Mouse (Mus musculus): ENCODE measurements around the gene Lad1.
A peak's percentile ranks its signal among the peaks of the same experiment; 100 is the strongest.

Gene Lad1

DNA sequence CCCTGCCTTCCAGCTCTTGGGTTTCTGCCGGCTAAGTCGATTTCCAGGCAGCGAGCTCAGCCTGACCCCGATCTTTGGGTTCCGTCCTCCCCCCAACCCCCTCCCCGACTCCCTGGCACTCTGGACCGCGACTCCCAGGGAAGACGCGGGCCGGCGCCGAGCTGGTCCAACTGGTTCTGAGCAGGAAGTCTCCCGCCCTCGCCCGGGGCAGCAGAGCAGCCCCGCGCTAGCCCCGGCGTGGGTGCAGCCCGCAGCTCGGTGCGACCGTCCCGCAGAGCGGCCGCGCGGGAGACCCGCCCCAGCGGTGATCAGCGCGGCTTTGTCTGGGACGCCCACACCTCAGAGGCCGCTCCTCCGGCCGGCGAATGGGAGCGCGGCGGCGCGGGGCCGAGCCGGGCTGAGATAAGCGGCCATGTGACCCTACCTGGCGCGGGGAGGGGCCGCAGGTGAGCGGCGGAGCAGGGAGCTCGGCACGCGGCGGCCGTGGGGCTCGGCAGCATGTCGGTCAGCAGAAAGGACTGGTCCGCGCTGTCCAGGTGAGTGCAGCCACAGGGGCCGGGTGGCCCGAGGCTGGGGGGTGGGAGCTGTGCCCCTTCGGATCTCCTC, at the start of gene Lad1:
Gene Lad1 (plus strand): TSS at position 118 of the 606 bp plus-strand sequence.
- peak; percentile 23 for DNase-seq

GRCm38 (mm10) chr1:135770237-135770636, 48.2 kb upstream of the Lad1 start:
- DNase-seq, result no peak

- no peak for DNase-seq
These were observed 47.4 kb upstream of the Lad1 start for GRCm38 (mm10) chr1:135770896-135771572.

DNA sequence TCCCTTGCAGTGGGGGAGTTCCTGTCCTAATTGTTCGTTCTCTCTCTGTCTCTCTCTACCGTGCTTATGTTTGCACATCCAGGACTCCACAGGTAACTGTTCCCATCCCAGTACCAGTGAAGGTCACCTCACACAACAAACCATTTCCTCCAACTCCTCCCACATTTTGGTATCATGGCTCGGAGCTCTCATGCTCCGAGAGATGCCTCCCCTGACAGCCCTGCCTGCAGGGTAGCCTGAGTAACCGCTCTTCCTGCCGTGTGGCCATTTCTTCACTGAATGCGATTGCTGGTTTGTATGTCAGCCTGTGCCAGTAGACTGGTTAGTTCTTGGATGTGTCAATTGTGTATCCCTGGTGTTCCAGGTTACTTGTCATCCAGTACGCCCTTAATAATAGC, 46.8 kb upstream of the Lad1 start:
- no peak for DNase-seq

GRCm38 (mm10) chr1:135776596-135776995, 41.8 kb upstream of the Lad1 start:
- no peak for DNase-seq

DNA sequence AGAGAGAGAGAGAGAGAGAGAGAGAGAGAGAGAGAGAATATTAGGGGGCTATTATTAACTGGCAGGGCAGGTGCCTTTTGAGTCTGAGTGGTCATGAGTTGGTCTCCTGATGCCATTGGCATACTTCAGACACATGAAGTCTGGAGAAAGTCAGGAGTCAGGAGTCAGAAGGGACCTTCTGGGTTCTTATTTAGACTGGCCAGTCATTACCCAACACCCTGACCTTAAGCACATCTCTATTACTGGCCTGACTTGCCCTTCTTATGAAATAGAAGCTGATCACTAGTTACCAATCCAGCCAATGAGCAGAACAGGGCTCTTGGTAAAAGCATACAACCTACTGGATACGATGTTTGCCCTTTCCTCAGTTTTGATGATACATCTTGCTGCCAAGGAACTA, 41.4 kb upstream of the Lad1 start:
- DNase-seq, result no peak

DNA sequence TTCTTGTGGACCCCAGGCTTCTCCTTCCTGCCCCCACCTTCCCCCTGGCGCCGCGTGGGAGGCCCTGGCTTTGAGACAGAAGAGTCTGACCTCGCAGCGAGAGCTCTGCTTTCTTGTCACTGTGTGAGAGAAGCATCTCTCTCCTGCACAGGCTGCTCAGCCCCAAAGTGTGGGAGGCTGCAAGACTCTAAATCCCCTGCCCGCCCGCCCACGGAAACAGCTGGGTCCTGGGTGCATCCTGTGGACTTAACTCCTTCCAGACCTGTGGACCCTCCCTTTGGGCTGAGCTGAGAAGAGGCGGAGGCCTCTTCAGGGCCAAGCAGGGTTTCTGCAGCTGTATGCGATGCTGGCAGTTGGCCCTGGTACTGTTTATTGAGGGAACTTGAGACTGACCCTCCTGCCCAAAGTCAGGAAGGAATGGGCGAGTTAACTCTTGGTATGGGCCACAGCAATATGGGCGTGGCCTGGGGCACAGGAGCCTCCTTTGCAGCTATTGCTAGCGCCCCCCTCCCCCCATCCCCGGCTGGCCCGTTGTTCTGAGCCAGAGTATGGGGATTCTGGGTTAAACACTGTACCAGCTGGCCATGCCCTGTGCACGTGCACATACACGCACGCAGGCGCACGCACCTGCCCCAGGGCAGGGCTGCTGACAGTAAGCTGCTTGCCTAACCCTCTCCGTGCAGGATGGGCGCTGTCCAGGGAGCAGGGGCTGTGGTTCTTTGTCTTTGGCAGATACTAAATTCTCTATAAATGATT, 39.4 kb upstream of the Lad1 start, which contains the start of gene Tnni1:
Gene Tnni1 (plus strand): TSS at position 655 of the 756 bp plus-strand sequence.
- peak; percentile 44 for DNase-seq

DNA sequence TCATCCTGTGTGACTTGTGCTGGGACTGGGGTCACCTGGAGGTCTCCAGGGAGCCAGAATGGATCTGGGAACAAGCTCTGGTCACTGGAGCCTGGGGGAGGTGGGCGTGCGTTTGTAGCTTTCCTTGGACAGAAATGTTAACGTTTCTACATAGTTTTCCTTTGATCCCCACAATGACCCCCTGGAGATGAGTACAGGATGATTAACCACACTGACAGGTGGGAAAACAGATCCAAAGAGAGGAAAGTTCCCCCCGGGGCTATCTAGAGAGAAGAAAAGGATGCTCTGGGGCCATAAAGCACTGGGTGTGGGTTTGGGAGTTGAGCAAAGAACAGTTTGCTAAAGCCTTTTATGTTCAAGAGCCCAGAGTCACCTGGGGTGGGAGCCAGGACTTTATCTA, 37.7 kb upstream of the Lad1 start:
- DNase-seq, result no peak

DNA sequence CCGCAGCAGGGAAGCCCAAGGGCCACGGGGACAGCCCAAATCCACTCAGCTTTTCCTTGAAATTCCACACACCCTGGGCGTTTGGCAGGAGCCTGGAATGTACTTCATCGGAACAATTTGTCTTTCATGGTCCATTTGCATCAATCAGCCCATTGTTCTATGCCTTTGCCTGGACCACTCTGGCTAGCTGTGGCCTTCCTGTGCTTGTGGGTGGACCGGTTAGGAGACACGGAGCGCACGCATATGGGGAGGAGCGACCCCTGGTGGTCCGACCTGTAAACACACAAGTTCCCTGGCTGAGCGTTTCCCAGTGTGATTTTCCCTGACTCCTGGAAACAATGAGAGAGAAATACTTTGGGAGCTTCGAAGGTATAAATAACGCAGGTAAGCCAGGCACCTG, 37.2 kb upstream of the Lad1 start:
- peak; percentile 54 for DNase-seq

- no peak for DNase-seq
These were observed 35.6 kb upstream of the Lad1 start for GRCm38 (mm10) chr1:135782816-135783215.

GRCm38 (mm10) chr1:135787799-135788198, 30.6 kb upstream of the Lad1 start:
- peak; percentile 82 for DNase-seq

- peak; percentile 55 for DNase-seq
These were observed 29.7 kb upstream of the Lad1 start for GRCm38 (mm10) chr1:135788708-135789107.

GRCm38 (mm10) chr1:135789815-135790214, 28.6 kb upstream of the Lad1 start:
- peak; percentile 78 for DNase-seq

- DNase-seq, result no peak
These were observed 26.1 kb upstream of the Lad1 start for GRCm38 (mm10) chr1:135792143-135792939.

- DNase-seq, result peak; percentile 26
These were observed 24.8 kb upstream of the Lad1 start for GRCm38 (mm10) chr1:135793370-135794215.

DNA sequence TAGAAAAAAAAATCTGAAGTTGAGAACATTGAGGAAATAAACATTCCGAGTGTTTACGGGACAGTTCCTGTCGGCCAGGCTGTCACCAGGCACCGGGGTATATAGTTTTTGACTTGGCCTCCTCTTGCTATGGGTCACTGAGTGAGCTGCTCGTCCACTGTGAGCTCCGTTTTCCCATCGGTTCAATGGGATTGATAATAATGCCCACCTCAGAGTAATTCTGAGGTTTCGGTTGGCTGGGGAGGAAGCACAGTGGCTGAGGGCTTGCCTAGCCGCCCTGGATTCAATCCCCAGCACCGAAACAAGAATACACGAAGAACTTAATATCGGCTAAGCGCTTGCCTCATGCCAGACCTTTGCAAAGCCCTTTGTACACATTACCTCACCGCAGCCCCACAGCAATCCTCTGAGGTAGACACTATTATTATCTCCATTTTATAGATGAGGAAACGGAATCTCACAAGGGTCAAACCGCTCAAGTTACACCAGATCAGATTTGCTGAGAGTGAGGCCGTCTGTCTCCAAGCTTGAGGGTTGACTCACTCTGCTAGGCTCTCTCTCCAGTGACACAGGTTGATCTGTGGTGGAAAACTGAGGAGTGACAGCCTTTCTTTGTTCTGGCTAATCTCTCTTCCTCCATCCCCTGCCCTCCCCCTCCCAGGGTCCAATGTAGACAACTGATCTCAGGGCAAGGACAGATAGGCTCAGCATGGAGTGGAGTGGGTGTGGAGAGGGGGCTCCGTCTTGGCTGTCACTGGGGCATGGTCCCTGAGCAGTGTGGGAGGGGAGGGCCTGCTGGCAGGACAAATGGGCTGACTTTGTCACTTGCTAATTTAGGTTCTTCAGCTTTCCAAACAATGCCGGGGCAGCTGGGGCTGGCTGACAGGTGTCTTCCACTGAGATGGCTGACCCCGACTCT, 23.9 kb upstream of the Lad1 start:
- no peak for DNase-seq

DNA sequence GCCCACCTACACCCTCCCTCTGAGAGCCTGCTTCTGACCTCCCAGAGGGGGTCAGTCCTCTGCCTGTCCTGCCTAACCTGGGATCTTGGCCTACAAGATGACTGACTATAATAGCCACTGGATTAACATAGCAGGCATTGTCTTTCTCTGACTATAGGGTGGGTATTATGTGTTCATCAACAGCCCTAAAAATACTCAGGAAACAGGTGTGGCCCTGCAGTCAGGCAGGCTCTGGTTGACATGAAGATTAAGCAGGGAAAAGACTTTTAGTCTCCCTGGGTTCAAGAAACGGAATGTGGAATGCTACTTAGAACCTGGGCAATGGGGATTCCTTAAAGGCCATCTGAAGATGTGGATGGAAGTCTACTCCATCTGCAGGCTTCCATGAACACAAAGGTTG, 19.9 kb upstream of the Lad1 start:
- DNase-seq, result no peak

GRCm38 (mm10) chr1:135799109-135799627, 19.2 kb upstream of the Lad1 start:
- no peak for DNase-seq

GRCm38 (mm10) chr1:135800192-135800950, 18.0 kb upstream of the Lad1 start:
- DNase-seq, result no peak

- peak; percentile 53 for DNase-seq
These were observed 10.9 kb upstream of the Lad1 start for GRCm38 (mm10) chr1:135807546-135807945.

Measured in thymus, postnatal 25 days (tissue).